Mouse (Mus musculus) frontal cortex, postnatal 36 days (tissue): ENCODE data around the gene Fbxl3.

Experiments
- DNase-seq, 2 experiments: peaks; one replicate each; pipeline ENCODE4 v3.0.0; 2022; ENCODE audit warnings: low spot score in 2 of 2

The Fbxl3 gene

DNA sequence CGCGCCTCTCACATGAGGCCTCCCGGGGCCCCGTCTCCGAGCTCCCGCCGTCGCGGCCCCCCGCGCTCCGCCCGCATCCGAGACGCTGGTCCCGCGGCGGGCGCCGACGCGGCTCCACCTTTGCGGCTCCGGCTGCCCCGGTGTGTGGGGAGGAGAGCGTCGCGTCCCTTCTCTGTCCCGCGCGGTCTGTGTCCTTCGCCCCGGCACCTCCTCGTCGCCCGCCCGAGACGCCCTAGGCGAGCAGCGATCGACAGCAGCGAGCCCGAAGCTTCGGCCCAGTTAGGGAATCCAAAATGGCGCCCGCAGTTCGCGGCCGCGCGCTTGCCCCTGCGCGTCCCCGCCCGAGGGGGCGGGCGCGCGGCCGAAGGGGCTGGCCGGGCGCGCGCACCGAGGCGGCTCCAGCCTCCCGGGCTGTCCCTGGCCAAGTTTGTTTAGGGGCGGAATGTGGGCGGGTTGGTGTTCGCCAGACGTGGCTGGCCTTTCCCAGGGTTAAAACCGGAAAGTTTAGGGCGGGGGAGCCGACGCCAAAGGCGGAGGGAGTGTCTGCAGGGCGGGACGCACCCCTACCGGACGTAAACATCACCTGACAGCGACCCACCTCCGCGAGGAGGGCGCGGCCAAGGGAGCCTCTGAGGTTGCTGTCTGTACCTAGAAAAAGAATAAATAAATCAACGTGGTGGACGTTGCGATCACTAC, at the start of gene Fbxl3:
TSS of gene Fbxl3 (minus strand) at position 329 of the 696 bp plus-strand sequence.
- peak; percentile 82 to 84 for DNase-seq

DNA sequence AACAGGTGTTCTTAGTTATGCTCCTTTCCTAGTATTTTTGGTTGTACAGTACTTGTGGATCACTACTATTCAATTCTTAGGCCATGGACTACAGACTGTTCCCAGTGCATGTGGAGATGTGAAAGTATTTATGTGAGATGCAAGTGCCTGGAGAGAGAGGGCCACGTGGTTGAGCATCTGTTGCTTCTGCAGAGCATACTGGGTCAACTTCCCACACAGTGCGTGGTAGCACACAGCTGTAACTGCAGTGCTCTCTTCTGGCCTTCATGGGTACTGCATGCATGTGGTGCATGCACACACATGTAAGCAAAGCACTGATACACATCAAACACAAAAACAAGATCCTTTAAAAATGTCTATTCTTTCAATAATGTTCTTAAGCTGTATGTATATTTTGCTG, 32.6 kb upstream of the Fbxl3 start:
- no peak for DNase-seq

DNA sequence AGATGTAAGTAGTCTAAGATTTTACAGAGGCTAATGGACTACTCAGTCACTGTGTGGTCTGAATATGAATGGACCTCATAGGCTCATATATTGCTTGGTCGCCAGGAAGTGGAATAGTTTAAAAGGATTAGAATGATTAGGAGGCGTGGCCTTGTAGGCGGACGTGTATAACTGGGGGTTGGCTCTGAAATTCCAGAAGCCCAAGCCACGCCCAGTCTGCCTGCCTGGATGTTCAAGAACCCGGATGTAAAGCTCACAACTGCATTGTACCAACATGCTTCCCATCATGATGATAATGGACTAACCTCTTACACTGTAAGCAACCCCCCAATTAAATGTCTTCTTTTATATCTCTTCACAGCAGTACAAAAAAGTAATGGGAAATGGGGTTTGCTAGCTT, 26.4 kb upstream of the Fbxl3 start:
- no peak for DNase-seq

DNA sequence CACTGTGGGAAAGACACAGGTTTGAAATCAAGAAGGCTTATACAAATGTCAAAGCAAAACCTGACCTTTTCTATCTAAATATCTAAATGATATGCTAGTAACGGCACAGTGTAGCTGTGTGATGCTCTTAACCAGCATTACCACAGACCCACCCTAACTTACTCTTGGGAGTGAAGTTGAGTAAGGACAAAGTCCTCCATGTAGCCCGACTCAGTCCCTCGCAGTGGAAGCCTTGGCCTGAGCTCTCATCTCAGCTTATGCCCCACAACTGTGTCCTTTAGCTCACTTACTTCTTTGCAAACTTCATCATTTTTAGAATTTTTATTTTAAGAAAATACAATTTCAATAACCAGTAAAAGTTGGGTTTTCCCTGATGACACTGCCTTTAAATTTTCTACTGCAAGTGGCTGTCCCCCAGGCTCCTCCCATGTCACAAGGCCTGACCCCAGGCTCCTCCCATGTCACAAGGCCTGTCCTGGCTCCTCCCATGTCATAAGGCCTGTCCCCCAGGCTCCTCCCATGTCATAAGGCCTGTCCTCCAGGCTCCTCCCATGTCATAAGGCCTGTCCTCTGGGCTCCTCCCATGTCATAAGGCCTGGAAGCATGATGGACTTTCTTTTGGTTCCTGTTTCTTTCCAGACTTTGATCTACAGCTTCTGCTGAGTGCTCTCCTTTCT, 15.8 kb upstream of the Fbxl3 start:
- DNase-seq = no peak

DNA sequence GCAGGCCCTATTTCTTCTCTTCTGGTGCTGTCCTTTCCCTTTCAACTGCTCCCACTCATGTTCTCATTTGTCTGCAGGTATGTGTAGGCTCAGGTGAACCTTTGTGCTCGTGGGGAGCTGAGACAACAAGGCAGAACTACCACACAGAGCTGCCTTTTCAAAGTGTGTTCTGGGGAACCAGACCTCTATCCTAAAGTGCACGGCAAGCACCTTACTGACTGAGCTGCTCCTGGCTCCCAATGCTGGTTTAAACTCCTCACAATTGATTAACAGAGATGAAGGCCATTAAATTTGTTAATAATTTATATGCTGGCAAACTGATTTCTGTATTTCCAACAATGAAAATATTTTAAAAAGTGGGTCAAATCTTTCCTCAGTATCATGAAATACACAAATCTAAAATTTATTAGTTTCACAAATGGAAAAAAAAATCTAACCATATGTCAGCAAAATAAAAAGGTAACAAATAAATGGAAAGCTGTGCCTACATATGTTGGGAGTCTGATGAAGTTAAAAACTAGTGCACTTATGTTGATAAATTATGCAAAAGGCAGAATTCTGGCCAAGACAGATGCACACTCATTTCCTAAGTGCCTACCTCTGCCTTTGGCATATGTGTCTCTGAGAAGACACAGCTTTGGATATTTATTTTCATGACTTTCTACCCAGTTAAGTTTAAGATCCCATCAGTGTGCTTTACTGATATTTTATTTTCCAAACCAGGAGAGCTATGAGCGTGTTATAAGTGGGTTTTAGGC, 13.4 kb upstream of the Fbxl3 start:
- DNase-seq = no peak

DNA sequence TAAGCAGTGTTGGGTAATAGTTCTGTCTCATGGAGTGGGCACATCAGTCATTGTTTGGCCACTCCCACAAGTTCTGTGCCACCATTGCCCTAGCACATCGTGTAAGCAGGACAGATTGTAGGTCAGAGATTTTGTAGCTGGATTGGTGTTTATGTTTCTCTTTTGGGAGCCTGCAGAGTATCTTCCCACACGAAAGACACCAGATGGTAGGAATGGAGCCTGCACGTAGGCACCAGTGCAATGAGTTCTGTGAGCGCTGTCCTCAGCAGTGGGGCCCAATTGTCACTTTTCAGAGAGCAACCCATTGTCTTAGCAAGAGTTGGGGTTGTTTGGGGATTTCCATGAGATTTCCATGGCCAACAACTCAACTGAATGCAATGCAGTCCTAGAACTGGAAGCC, 10.6 kb upstream of the Fbxl3 start:
- peak; percentile 32 to 65 for DNase-seq

DNA sequence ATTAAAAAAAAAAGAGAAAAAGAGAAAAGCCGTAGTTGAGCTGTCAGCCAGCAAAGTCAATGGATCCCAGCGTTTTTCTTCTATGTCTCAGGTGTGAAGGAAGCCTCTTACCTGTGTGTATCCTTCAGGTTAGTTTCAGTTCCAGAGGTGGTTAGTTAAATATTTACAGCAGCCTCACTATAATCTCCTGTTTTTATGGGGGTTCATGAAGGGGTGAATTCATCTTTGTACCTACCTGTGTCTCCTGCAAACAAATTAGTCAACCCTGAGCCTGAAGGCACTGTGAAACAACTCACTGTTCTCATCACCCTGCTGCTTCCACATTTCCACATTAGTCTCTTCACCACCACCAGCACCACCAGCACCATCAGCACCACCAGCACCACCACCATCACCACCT, 6.9 kb upstream of the Fbxl3 start:
- DNase-seq = no peak

DNA sequence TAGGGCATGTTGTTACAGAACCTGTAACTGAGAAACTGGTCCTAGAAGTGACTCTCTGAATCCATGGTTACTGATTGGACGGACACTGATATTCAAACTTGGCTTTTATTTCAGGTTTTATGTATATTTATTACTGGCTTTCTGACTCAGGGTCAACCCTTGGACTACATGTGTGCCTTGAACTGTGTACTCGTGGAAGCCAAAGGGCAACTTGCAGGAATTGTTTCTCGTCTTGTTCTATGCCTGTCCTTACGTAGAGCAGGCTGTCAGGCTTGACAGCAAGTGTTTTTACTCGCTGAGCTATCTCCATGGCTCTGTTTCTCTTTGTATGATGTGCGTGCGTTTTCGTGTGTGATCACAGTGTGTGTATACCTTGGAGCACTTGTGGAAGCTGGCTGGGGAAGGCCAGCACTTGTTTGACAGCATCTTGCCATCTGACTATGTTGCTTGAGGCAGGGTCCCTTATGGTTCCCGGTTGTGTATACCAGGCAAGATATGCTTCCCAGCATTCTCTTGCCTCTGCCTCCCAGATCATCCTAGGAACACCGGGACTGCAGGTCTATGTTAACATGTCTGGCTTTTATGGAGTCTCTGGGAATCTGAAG, 3.5 kb upstream of the Fbxl3 start:
- no peak for DNase-seq

DNA sequence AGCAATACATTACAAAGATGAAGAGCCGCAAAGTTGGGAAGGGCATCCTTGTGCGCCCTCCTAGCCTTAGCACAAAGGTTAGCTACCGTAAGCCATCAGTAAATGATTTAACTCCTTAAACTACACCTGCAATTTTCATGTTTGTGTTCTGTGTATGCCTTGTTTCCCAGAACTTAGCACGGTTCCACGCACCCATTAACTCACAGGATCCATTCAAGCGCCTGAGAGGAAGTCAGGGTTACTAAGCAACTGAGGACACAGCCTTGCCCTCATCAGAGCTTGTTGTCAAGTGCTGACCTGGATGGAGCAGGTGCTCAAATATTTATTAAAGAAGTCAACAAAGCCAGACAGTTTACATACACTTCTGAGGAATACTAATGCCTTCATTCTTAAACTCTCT, 2.9 kb upstream of the Fbxl3 start:
- DNase-seq = no peak

DNA sequence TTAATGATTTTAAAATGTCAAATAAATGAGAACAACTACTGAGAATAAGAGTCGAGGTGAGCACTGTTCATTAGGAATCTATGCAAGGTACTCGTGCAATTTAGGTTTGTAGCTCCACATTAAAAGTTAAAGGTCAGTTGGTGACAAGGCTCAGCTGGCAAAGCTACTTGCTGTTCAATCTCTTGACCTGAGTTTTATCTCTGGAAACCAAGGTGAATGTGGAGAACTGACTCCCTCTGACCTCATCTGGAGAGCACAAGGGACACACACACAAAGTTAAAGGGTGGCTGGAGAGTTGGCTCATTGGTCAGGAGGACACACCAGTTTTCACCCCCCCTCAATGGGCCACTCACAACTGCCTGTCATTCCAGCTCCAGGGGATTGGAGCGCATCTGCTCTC, 1.8 kb upstream of the Fbxl3 start:
- DNase-seq = no peak

DNA sequence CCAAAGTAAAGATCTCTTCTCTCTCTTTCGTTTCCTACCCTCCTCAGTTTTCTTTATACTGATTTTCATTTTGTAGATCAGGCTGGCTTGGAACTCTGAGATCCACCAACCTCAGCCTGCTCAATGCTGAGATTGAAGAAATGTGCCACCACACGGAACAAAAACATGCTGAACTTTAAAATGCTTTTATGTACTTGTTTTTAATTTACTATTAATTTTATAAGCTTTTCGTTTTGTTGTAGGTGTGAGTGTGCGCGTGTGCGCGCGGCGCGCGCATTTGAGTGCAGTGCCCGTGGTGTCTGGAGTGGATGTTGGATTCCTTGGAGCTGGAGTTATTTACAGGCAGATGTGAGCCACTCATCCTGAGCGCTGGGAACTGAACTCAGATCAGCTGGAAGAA, 930 bp upstream of the Fbxl3 start:
- DNase-seq = no peak

DNA sequence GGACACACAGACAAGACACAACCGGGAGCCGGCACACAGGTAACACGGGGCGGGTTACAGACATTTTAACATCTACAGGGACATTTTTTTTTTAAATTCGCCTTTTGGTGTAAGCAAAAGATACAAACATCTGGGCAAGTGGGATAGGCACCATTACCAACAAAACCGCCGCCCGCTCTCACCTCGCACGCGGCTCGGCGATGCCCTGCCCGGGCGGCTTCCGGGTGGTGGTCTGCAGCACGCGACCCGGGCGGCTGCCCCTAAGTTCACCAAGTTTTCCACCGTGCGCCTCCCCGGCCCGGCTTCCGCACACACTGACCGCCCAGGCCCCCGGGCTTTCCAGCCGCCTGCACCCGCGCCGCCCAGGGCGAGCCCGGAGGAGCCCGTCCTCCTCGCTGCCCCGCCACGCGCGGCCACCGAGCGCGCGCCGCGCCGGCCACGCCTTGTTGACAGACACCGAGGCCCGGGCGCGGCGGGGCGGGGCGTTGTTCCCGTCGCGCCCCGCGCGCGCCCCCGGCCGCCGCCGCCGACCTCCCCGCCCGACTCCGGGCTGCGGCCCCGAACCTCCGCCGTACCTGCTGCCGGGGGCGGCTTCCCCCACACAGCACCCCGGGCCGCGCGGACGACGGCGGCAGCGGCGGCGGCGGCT, 655 bp downstream of the Fbxl3 start:
- peak; percentile 69 to 71 for DNase-seq

DNA sequence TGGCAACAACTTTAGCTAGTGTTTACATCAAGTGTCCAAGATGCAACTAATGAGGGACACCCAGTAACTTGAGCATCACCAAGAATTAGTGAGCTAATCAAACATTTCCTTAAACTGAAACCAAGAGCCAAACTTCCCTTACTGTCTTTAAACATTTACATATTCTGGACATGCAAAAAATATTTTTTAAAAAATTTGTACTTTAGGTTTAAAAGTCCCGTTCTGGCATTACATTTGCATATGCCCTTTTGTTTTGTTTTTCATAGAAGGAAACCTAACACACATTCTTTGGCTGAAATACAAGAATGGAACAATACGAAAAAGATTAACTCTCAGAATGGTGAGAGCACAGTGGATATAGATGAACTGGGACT, 1.2 kb downstream of the Fbxl3 start:
- DNase-seq = no peak

DNA sequence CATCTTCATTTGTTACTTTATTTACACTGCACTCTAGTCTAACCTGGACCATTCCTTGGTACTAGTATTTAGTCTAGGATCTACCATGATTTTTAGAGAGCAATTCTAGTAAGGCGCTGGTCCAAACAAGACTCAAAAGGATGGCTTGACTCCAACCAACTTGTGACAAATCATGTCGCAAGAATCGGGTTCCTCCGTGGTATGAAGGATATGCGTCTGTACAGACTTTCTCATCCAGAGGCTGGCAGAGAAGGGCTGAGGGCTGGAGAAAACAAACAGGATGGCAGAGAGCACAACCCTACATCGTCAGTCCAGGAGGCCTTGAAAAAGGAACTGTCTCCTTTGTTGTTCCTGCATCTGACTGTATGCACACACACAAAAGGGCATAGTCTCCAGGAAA, 2.7 kb downstream of the Fbxl3 start:
- no peak for DNase-seq

DNA sequence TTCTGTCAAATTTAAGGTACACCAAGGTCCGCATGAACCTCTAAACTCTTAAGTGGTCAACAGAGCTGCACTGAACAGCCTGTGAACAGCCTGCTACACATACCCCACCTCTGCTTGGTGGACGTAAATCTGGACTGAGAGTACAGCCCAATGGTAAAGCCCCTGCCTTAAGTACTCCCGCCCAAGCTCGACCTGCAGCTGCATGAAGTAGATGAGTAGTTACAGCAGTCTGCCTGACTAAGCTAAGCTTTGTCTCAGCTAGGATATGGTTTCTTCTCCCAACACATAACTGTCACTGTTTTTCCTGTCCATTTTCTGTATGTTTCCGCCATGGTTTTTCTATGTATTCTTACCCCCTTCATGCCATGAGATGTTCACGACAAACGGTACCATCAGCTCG, 3.5 kb downstream of the Fbxl3 start:
- no peak for DNase-seq

DNA sequence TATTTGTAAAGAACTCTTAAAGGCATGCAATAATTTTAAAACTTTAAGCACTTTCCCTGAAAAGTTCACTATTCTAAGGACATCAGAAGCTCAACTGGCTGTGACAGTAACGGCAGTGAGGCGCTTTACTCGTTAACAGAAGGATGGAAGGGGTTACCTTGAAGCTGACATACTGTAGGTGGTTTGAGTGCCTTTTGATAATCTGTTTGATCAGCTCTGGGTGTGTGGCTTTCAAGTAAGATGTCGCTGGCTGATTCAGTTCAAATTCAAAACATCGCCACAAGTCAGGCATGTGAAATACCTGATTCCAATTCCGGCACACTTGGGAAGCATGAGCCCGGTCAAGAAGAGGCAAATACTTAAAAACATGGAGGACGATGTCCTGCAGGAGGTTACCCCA, 4.3 kb downstream of the Fbxl3 start:
- DNase-seq = no peak

DNA sequence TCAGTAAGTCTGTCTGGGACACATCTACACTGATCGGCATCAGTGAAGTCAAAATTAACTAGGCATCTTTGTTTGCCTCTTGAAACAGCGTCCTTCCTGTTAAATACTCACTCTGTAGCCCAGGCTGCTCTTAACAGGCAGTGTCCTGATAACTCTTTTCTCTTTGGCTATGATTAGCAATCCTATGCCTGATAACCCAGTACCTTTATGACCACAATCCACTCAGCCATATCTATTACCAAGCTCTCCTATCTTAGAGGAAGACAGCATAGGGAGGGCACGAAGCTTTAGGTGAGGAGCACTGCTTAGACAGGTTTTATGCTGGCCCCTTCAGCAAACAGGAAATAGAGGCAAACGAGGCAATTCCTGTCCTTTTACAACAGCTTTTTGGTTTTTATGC, 5.7 kb downstream of the Fbxl3 start:
- DNase-seq = no peak

DNA sequence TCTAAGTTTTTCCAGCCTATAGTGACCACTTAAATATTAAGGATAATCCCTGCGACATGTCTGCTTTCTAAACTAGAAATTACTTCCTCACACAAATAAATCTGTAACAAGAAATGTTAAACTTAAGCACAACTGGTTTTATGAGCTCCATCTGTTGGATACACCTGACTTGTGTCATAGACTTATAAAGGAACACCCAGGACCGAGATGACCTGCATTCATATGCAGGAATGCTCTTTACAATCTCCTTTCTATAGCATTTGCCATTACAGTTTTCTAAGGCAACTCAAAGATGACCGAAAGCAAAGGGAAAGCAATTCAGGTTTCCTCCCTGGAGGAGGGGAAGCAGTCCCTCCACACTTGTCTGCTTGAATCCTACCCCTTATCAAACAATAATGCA, 6.1 kb downstream of the Fbxl3 start:
- DNase-seq = no peak

DNA sequence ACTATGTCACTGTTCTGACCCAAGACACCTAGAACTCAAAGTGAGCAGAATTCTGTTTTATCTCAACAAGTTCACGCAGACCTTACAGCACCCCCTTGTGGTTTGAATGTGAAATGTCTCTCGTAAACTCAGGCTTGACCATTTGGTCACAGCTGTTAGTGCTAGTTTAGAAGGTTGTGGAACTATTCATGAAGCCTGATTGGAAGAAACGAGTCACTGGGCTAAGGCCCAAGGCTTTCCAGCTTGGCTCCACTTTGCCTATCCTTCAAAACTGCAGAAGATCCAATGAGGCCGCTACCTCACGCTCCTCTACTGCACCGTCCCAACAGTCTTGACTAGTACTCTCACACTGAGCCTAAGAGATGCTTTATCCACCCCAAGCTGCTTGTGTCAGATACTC, 10.7 kb downstream of the Fbxl3 start:
- peak in 1 of 2 experiments; percentile 66 for DNase-seq

DNA sequence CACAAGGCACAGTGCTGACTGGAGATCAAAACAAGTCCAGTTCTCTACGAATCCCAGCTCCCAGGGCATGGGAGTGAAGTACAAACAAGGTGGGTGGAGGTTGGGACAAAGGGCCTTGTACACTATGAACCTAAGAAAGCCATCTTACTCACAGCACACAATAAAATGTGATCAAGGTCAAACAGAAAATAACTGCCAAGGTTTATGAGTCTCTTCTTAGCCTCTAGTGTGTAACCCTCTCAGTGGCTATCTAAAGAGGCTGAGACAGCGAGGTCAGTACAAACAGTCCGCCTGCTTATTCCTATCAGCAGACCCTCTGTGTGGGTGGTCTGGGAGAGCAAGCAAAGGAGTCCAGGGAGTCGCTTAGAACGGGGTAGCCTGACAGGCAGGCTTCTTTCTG, 11.5 kb downstream of the Fbxl3 start:
- DNase-seq = no peak

DNA sequence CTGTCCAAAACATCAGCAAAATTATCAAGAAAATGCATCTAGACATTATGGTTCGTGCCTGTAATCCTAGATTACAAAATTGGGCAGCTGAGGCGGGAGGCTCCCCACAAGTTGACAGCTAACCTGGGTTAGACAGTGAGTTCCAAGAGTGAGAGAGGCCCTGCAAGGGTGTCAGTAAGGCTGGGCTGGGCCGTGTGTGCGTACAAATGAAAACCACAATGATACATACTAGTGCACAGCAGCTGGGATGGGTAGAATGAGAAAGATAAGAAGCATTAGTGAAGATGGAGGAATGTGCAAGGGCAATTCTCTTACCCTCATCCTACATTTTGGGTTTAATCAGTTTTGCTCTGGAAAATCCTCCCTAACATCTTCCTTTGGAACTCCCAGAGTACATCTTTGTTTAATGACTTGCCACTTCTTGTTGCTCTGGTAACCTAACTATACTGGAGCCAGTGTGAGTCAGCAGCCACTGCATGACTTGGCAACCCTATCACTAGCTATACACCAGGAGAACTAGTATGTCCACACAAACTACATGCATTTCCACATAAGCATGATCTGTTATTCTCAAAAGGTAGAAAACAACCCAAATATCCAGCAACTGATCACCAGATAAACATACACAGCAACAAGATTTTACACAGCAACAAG, 12.6 kb downstream of the Fbxl3 start:
- no peak for DNase-seq
